Mouse (Mus musculus) megakaryocyte, embryonic 14.5 days (primary cell): Measurements from ENCODE around the gene Gm20388.

Experiments used
- FLI1 ChIP-seq: IDR thresholded peaks from 2 replicates; pipeline ENCODE4 v1.6.1; 2012; ENCODE audit warnings: low read length, inconsistent platforms, mixed read lengths
- GATA1 ChIP-seq: IDR thresholded peaks from 3 replicates; pipeline ENCODE4 v1.6.1; 2012; ENCODE audit warnings: mixed read lengths, low read length, inconsistent platforms, borderline replicate concordance

DNA sequence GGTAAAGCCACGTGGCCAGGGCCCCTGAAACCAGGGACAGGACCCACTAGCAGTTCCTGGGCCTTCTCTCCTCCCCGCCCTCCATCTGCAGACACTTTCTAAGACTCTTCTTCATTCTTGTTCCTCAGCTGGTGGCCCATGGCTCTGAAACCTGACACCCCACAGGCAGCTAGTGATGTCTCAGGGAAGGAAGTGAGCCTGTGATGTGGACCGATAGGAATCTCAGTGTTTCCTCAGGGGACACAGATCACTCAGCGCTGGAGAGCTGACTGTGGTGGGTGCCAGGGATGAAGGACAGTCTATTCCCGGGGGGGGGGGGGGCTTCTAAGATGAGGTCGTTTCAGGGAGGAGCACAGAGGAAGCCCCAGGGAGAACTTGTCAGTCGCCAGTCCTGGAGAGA is 1318.9 kb downstream of the Gm20388 start:
- TF ChIP-seq GATA1, result no peak
- TF ChIP-seq FLI1, result no peak
